Mouse (Mus musculus) liver, embryonic 13.5 days (tissue): Measurements from ENCODE around the gene Gm49395. TPM values are rescaled to one million over a fixed set of nuclear protein-coding genes. Genes with fewer than 3 reads are reported as not detected.

Source experiments
- ATAC-seq: fragments of 200-750 bp; cut with Nextera tagmentation; 2 replicates; pipeline ENCODE4 v1.8.0; 2017; ENCODE audit warnings: low read depth, mild to moderate bottlenecking, moderate number of reproducible peaks, moderate library complexity
- DNase-seq: peaks from one replicate; pipeline ENCODE4 v3.0.0; 2022
- H3K27ac ChIP-seq: fragments of 300-500 bp; sonication (generic); 2 replicates; pipeline ENCODE4 v1.5.1; 2015; ENCODE audit warnings: moderate library complexity, mild to moderate bottlenecking, inconsistent platforms
- H3K27me3 ChIP-seq: fragments of 300-500 bp; sonication (generic); 2 replicates; pipeline ENCODE4 v1.6.1; 2015; ENCODE audit warnings: mild to moderate bottlenecking, inconsistent platforms
- H3K36me3 ChIP-seq: fragments of 300-500 bp; sonication (generic); 2 replicates; pipeline ENCODE4 v1.6.1; 2015; ENCODE audit warnings: mild to moderate bottlenecking, inconsistent platforms
- H3K4me1 ChIP-seq: fragments of 300-500 bp; sonication (generic); replicated peaks from 2 replicates; pipeline ENCODE4 v1.6.1; 2015; ENCODE audit warnings: inconsistent platforms
- H3K4me2 ChIP-seq: fragments of 300-500 bp; sonication (generic); 2 replicates; pipeline ENCODE4 v1.6.1; 2015; ENCODE audit warnings: inconsistent platforms, mild to moderate bottlenecking, moderate library complexity
- H3K4me3 ChIP-seq: fragments of 300-500 bp; sonication (generic); replicated peaks from 2 replicates; pipeline ENCODE4 v1.5.1; 2015; ENCODE audit warnings: mild to moderate bottlenecking, inconsistent platforms
- H3K9ac ChIP-seq: fragments of 300-500 bp; sonication (generic); 2 replicates; pipeline ENCODE4 v1.6.1; 2015; ENCODE audit warnings: mild to moderate bottlenecking, inconsistent platforms
- H3K9me3 ChIP-seq: fragments of 300-500 bp; sonication (generic); replicated peaks from 2 replicates; pipeline ENCODE4 v1.6.1; 2016; ENCODE audit warnings: inconsistent platforms
- WGBS: fragments of 180-500 bp; shearing (Covaris S2); methylation state at CpG from one replicate; pipeline ENCODE4 v1.1.7; 2015; ENCODE audit not compliant: insufficient replicate concordance; 5-methylcytosine and 5-hydroxymethylcytosine counted together
- polyA plus RNA-seq: library from polyadenylated mRNA; unstranded; fragments of >200 nt; fragmentation: Nextera tagmentation; extraction: Ambion mirVana; gene quantifications from 2 replicates; pipeline ENCODE4 v1.2.1, GENCODE M21; 2015

Gene Gm49395
- polyA plus RNA-seq, 1 experiment from 2014 or later = 2.9 TPM

GRCm38 (mm10) chr13:115126534-115126933 is 24.8 kb upstream of the Gm49395 start:
- no peak for DNase-seq
- Histone ChIP-seq H3K9me3 (no peaks in the 10 kb centered on the region), H3K4me3 (no peak overlapping the region), H3K4me1 (peaks cover 5% of the 10 kb centered on the region; the same call in 1 of the 2 replicates), H3K9ac (no peak overlapping the region), H3K27ac (no peak overlapping the region), H3K27me3 (no peaks in the 10 kb centered on the region), H3K36me3 (no peaks in the 10 kb centered on the region), H3K4me2 (no peak overlapping the region)
- WGBS = 78% methylated on average over 2 of the region's 2 CpGs
- ATAC-seq = no peak

GRCm38 (mm10) chr13:115125130-115125529 is 23.4 kb upstream of the Gm49395 start:
- WGBS = 69% methylated on average over 4 of the region's 4 CpGs
- H3K9me3 ChIP-seq = no peaks in the 10 kb centered on the region
- no peak overlapping the region for H3K4me3 ChIP-seq
- no peaks in the 10 kb centered on the region for H3K36me3 ChIP-seq
- H3K27ac ChIP-seq = no peak overlapping the region
- H3K9ac ChIP-seq = no peak overlapping the region
- ATAC-seq (no peak), DNase-seq (no peak)
- H3K4me2 ChIP-seq = no peak overlapping the region
- no peaks in the 10 kb centered on the region for H3K27me3 ChIP-seq
- H3K4me1 ChIP-seq = no peaks in the 10 kb centered on the region

- DNase-seq = no peak
- Histone ChIP-seq H3K9me3 (no peaks in the 10 kb centered on the region), H3K4me1 (no peaks in the 10 kb centered on the region), H3K4me3 (no peak overlapping the region), H3K9ac (no peak overlapping the region), H3K27ac (no peak overlapping the region), H3K4me2 (no peak overlapping the region), H3K27me3 (no peaks in the 10 kb centered on the region), H3K36me3 (no peaks in the 10 kb centered on the region)
- WGBS = 33% methylated on average over 1 of the region's 1 CpGs
- no peak for ATAC-seq
Measured at GRCm38 (mm10) chr13:115124521-115124920, 22.8 kb upstream of the Gm49395 start.

- ATAC-seq (no peak), DNase-seq (no peak)
- Histone ChIP-seq H3K36me3 (no peaks in the 10 kb centered on the region), H3K9me3 (no peaks in the 10 kb centered on the region), H3K27ac (no peak overlapping the region), H3K4me1 (no peaks in the 10 kb centered on the region), H3K27me3 (no peaks in the 10 kb centered on the region), H3K4me3 (no peak overlapping the region), H3K9ac (no peak overlapping the region), H3K4me2 (no peak overlapping the region)
- 46% methylated on average over 5 of the region's 5 CpGs for WGBS
Measured at GRCm38 (mm10) chr13:115118756-115119155, 17.0 kb upstream of the Gm49395 start.

- no peak for DNase-seq
- Histone ChIP-seq H3K4me1 (no peaks in the 10 kb centered on the region), H3K27ac (no peak overlapping the region), H3K4me3 (no peak overlapping the region), H3K9me3 (no peaks in the 10 kb centered on the region), H3K36me3 (no peaks in the 10 kb centered on the region), H3K9ac (no peak overlapping the region), H3K4me2 (no peak overlapping the region), H3K27me3 (no peaks in the 10 kb centered on the region)
- ATAC-seq = no peak
- WGBS = 63% methylated on average over 3 of the region's 3 CpGs
Measured at GRCm38 (mm10) chr13:115118195-115118594, 16.5 kb upstream of the Gm49395 start.

- WGBS = 76% methylated on average over 3 of the region's 3 CpGs
- Histone ChIP-seq H3K9ac (no peak overlapping the region), H3K4me2 (no peak overlapping the region), H3K27me3 (no peaks in the 10 kb centered on the region), H3K27ac (no peak overlapping the region), H3K4me1 (no peaks in the 10 kb centered on the region), H3K9me3 (no peaks in the 10 kb centered on the region), H3K36me3 (no peaks in the 10 kb centered on the region), H3K4me3 (no peak overlapping the region)
- ATAC-seq = no peak
- DNase-seq = no peak
Measured at GRCm38 (mm10) chr13:115116930-115117621, 15.4 kb upstream of the Gm49395 start.

GRCm38 (mm10) chr13:115109628-115110027 is 7.9 kb upstream of the Gm49395 start:
- no peak overlapping the region for H3K4me3 ChIP-seq
- H3K36me3 ChIP-seq = no peaks in the 10 kb centered on the region
- no peaks in the 10 kb centered on the region for H3K9me3 ChIP-seq
- no peak overlapping the region for H3K9ac ChIP-seq
- no peaks in the 10 kb centered on the region for H3K4me1 ChIP-seq
- no peak for ATAC-seq
- H3K27me3 ChIP-seq = no peaks in the 10 kb centered on the region
- WGBS = 66% methylated on average over 4 of the region's 4 CpGs
- DNase-seq = no peak
- no peak overlapping the region for H3K27ac ChIP-seq
- H3K4me2 ChIP-seq = no peak overlapping the region

GRCm38 (mm10) chr13:115107436-115107835 is 5.7 kb upstream of the Gm49395 start:
- WGBS = 43% methylated on average over 8 of the region's 8 CpGs
- DNase-seq (no peak), ATAC-seq (no peak)
- H3K27ac ChIP-seq = no peak overlapping the region
- no peak overlapping the region for H3K4me2 ChIP-seq
- no peak overlapping the region for H3K9ac ChIP-seq
- H3K9me3 ChIP-seq = no peaks in the 10 kb centered on the region
- no peaks in the 10 kb centered on the region for H3K4me1 ChIP-seq
- H3K36me3 ChIP-seq = no peaks in the 10 kb centered on the region
- no peak overlapping the region for H3K4me3 ChIP-seq
- H3K27me3 ChIP-seq = peaks cover 3% of the 10 kb centered on the region

- H3K9me3 ChIP-seq = no peaks in the 10 kb centered on the region
- H3K27me3 ChIP-seq = peaks cover 15% of the 10 kb centered on the region
- H3K36me3 ChIP-seq = no peaks in the 10 kb centered on the region
- no peak overlapping the region for H3K4me2 ChIP-seq
- H3K4me1 ChIP-seq = peaks cover 4% of the 10 kb centered on the region; the same call in 1 of the 2 replicates
- ATAC-seq (no peak), DNase-seq (no peak)
- no peak overlapping the region for H3K27ac ChIP-seq
- H3K4me3 ChIP-seq = no peak overlapping the region
- 62% methylated on average over 10 of the region's 10 CpGs for WGBS
- H3K9ac ChIP-seq = no peak overlapping the region
Measured at GRCm38 (mm10) chr13:115106183-115106582, 4.5 kb upstream of the Gm49395 start.

- no peaks in the 10 kb centered on the region for H3K9me3 ChIP-seq
- WGBS = 67% methylated on average over 2 of the region's 2 CpGs
- peaks cover 35% of the 10 kb centered on the region for H3K27me3 ChIP-seq
- no peak overlapping the region for H3K27ac ChIP-seq
- no peak overlapping the region for H3K9ac ChIP-seq
- no peak overlapping the region for H3K4me3 ChIP-seq
- no peak for ATAC-seq
- DNase-seq = no peak
- H3K4me2 ChIP-seq = no peak overlapping the region
- no peaks in the 10 kb centered on the region for H3K36me3 ChIP-seq
- peaks cover 4% of the 10 kb centered on the region; the same call in 1 of the 2 replicates for H3K4me1 ChIP-seq
Measured at GRCm38 (mm10) chr13:115102754-115103153, 1.0 kb upstream of the Gm49395 start.

- Histone ChIP-seq H3K9ac (0 out of 2 replicates have a peak overlapping the region, but pooled peaks have one; percentile 66), H3K4me1 (peaks cover 12% of the 10 kb centered on the region; the same call in 1 of the 2 replicates), H3K9me3 (no peaks in the 10 kb centered on the region), H3K27ac (peak overlapping the region; percentile 73; the same call in 1 of the 2 replicates), H3K27me3 (peaks cover 35% of the 10 kb centered on the region), H3K4me2 (peak overlapping the region; percentile 55), H3K36me3 (no peaks in the 10 kb centered on the region), H3K4me3 (peak overlapping the region; percentile 56)
- DNase-seq (no peak), ATAC-seq (no peak)
- 44% methylated on average over 11 of the region's 11 CpGs for WGBS
Measured at GRCm38 (mm10) chr13:115100381-115101177, 1.1 kb downstream of the Gm49395 start.
